Mouse (Mus musculus) thymus, postnatal 10 days (tissue): Measurements from ENCODE around the gene Mettl18.

Experiments used
- DNase-seq, 2 experiments: peaks; one replicate each; pipeline ENCODE4 v3.0.0; 2021; ENCODE audit warnings: low spot score in 2 of 2

Gene Mettl18

DNA sequence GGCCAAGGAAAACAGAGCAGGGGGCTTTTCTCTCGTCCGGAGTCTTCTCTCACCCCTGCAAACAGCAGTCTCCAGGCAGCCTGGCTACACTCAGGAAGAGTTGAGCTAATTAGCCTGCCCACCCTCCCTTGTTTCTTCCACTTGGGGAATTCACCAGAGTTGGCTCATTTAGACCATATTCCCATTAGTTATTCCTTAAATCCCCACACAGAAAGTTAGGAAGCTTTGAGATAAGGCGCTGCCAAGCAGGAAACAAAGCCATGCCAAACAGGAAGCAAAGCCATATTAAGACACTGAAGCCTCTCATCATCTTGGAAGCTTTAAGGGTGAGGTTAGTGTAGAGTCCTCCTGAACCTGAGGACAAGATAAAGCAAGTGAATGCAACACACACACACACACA lies 48.9 kb downstream of the Mettl18 start:
- DNase-seq: no peak
